Mouse (Mus musculus): Measurements from ENCODE around the gene Ncapd2. TPM values are rescaled to one million over a fixed set of nuclear protein-coding genes. Genes with fewer than 3 reads are reported as not detected.
A peak's percentile ranks its signal among the peaks of the same experiment; 100 is the strongest.

Gene Ncapd2
- polyA plus RNA-seq, 2 experiments = 66.8 to 148 TPM

DNA sequence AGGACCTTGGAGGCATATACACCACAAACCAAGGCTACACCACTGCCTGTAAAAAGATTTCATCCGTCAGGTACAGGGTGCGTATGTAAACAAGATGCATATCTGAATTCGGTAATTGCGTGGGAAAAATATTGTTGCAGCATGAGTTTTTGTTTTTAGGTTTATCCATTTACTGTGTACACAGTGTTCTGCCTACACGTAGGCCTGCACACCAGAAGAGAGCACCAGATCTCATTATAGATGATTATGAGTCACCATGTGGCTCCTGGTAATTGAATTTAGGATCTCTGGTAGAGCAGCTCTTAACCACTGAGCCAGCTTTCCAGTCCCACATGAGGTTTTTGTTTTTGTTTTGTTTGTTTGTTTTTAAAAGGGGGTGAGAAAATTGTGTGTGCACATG is 5.7 kb upstream of the Ncapd2 start:
- Histone ChIP-seq H3K9ac (replicated peaks) (no peak overlapping the region), H3K4me3 (ENCODE audit: insufficient read depth in 1 of 2, low read depth in 2 of 2, low read length in 2 of 2) (no peak overlapping the region), H3K27ac (no peak overlapping the region), H3K27me3 (ENCODE audit: control insufficient read depth, insufficient read depth, low read length) (no peaks in the 10 kb centered on the region), H3K9me3 (ENCODE audit: control insufficient read depth, low read length) (no peaks in the 10 kb centered on the region), H3K36me3 (replicated peaks; ENCODE audit: control insufficient read depth, insufficient read depth, low read depth) (peaks cover 17% of the 10 kb centered on the region), H3K4me1 (replicated peaks; ENCODE audit: control insufficient read depth in 2 of 2, insufficient read depth in 2 of 2, low read length in 1 of 2) (peaks cover 7 to 8% of the 10 kb centered on the region in 2 experiments), H3K4me2 (ENCODE audit: low read depth) (no peak overlapping the region)
- 78% methylated on average over 5 of the region's 5 CpGs for WGBS (ENCODE audit: insufficient replicate concordance)
- ATAC-seq (ENCODE audit: insufficient read depth) = no peak
- no peak for DNase-seq (ENCODE audit: low read depth in 3 of 3, low spot score in 3 of 3)
- TF ChIP-seq EP300 (IDR thresholded peaks at IDR 0.05; ENCODE audit: low read depth) (no peak), CTCF (IDR thresholded peaks at IDR 0.05; ENCODE audit: low read depth) (no peak)

DNA sequence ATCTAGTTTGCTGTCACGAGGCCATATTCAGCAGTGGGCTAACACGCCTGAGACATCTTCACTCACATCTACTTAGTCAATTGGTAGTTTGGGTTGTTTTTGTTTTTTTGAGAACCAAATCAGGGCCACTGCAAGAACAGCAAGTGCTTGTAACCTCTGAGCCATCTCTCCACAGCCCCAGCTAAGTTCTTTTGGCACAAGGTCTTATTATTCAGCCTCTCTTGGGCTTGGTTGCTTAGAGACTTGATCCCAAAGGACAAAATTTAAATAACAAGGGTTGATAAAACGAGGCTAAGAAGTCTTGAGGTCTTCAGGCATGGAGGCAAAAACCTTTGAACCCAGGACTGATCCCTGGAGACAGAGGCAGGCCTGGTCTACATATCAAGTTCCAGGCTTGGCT is 4.8 kb upstream of the Ncapd2 start:
- H3K36me3 ChIP-seq (replicated peaks; ENCODE audit: control insufficient read depth, insufficient read depth, low read depth) = peaks cover 17% of the 10 kb centered on the region
- H3K4me3 ChIP-seq (ENCODE audit: insufficient read depth in 1 of 2, low read depth in 2 of 2, low read length in 2 of 2) = no peak overlapping the region
- 67% methylated on average over 3 of the region's 3 CpGs for WGBS (ENCODE audit: insufficient replicate concordance)
- H3K27ac ChIP-seq = no peak overlapping the region
- no peak overlapping the region for H3K4me2 ChIP-seq (ENCODE audit: low read depth)
- DNase-seq (ENCODE audit: low read depth in 3 of 3, low spot score in 3 of 3) = no peak
- H3K9me3 ChIP-seq (ENCODE audit: control insufficient read depth, low read length) = no peaks in the 10 kb centered on the region
- peaks cover 7 to 8% of the 10 kb centered on the region in 2 experiments for H3K4me1 ChIP-seq (replicated peaks; ENCODE audit: control insufficient read depth in 2 of 2, insufficient read depth in 2 of 2, low read length in 1 of 2)
- H3K9ac ChIP-seq (replicated peaks) = no peak overlapping the region
- no peak for ATAC-seq (ENCODE audit: insufficient read depth)
- TF ChIP-seq CTCF (IDR thresholded peaks at IDR 0.05; ENCODE audit: low read depth) = no peak
- TF ChIP-seq EP300 (IDR thresholded peaks at IDR 0.05; ENCODE audit: low read depth) = no peak
- H3K27me3 ChIP-seq (ENCODE audit: control insufficient read depth, insufficient read depth, low read length) = no peaks in the 10 kb centered on the region

DNA sequence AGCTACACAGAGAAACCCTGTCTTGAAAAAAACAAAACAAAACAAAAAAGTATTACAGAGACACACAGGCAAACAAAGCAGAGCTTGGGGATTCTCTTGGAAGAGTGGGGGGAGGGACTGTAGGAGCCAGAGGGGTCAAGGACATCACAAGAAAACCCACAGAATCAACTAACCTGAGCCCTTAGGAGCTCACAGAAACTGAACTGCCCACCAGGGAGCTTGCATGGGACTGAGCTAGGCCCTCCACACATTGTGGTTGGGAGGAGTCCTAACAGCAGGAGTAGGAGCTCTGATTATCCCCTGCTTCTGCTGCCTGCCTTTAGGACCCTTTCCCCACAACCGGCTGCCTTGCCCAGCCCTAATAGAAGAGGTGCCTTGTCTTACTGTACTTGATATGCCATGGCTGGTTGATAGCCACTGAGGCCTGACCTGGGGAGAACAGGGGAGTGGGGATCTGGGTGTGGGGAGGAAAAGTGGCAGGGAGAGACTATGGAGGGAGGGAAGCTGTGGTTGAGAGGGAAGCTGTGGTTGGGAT is 4.1 kb upstream of the Ncapd2 start:
- TF ChIP-seq CTCF (IDR thresholded peaks at IDR 0.05; ENCODE audit: low read depth) (no peak), EP300 (IDR thresholded peaks at IDR 0.05; ENCODE audit: low read depth) (no peak)
- Histone ChIP-seq H3K36me3 (replicated peaks; ENCODE audit: control insufficient read depth, insufficient read depth, low read depth) (peaks cover 17% of the 10 kb centered on the region), H3K9ac (replicated peaks) (no peak overlapping the region), H3K27me3 (ENCODE audit: control insufficient read depth, insufficient read depth, low read length) (no peaks in the 10 kb centered on the region), H3K9me3 (ENCODE audit: control insufficient read depth, low read length) (no peaks in the 10 kb centered on the region), H3K4me3 (ENCODE audit: insufficient read depth in 1 of 2, low read depth in 2 of 2, low read length in 2 of 2) (no peak overlapping the region), H3K4me2 (ENCODE audit: low read depth) (no peak overlapping the region), H3K27ac (no peak overlapping the region), H3K4me1 (replicated peaks; ENCODE audit: control insufficient read depth in 2 of 2, insufficient read depth in 2 of 2, low read length in 1 of 2) (peaks cover 7 to 8% of the 10 kb centered on the region in 2 experiments)
- ATAC-seq (ENCODE audit: insufficient read depth) (no peak), DNase-seq (ENCODE audit: low read depth in 3 of 3, low spot score in 3 of 3) (no peak)
- WGBS (ENCODE audit: insufficient replicate concordance) = 52% methylated on average over 1 of the region's 1 CpGs

DNA sequence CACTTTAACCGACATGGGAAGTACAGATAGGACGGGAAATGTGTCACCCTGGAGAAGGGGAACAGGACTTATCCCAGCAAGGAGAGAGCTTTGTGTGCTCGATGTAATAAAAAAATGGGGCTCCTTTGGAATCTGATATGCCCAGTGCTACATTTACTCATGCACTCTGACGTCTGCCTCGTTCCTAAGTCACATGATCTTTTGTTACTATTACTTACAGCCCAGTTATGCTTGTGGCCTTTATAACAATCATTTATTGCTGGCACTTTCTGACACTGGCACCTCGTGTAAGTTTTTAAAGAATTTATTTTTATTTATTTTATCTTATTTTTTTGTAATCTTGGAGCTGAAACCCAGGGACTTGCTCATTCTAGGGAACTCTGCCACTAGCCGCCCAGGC is 1.9 kb upstream of the Ncapd2 start:
- H3K9me3 ChIP-seq (ENCODE audit: control insufficient read depth, low read length) = no peaks in the 10 kb centered on the region
- WGBS (ENCODE audit: insufficient replicate concordance) = 25% methylated on average over 7 of the region's 7 CpGs
- peak overlapping the region; percentile 98 for H3K4me2 ChIP-seq (ENCODE audit: low read depth)
- H3K27ac ChIP-seq = peak overlapping the region; percentile 98
- H3K36me3 ChIP-seq (replicated peaks; ENCODE audit: control insufficient read depth, insufficient read depth, low read depth) = peaks cover 34% of the 10 kb centered on the region
- no peaks in the 10 kb centered on the region for H3K27me3 ChIP-seq (ENCODE audit: control insufficient read depth, insufficient read depth, low read length)
- H3K9ac ChIP-seq (replicated peaks) = peak overlapping the region; percentile 96
- no peak for DNase-seq (ENCODE audit: low read depth in 3 of 3, low spot score in 3 of 3)
- peaks cover 8 to 9% of the 10 kb centered on the region in 2 experiments for H3K4me1 ChIP-seq (replicated peaks; ENCODE audit: control insufficient read depth in 2 of 2, insufficient read depth in 2 of 2, low read length in 1 of 2)
- peak overlapping the region; percentile 84 to 91 for H3K4me3 ChIP-seq (ENCODE audit: insufficient read depth in 1 of 2, low read depth in 2 of 2, low read length in 2 of 2)
- TF ChIP-seq CTCF (IDR thresholded peaks at IDR 0.05; ENCODE audit: low read depth) (no peak), EP300 (IDR thresholded peaks at IDR 0.05; ENCODE audit: low read depth) (no peak)
- no peak for ATAC-seq (ENCODE audit: insufficient read depth)

GRCm38 (mm10) chr6:125192841-125193240 is 1.3 kb upstream of the Ncapd2 start:
- H3K9me3 ChIP-seq (ENCODE audit: control insufficient read depth, low read length) = no peaks in the 10 kb centered on the region
- 7% methylated on average over 5 of the region's 5 CpGs for WGBS (ENCODE audit: insufficient replicate concordance)
- DNase-seq (ENCODE audit: low read depth in 3 of 3, low spot score in 3 of 3) = no peak

More at GRCm38 (mm10) chr6:125192841-125193240, 1.3 kb upstream of the Ncapd2 start:
- peak overlapping the region; percentile 96 for H3K9ac ChIP-seq (replicated peaks)
- H3K4me2 ChIP-seq (ENCODE audit: low read depth) = peak overlapping the region; percentile 98
- TF ChIP-seq CTCF (IDR thresholded peaks at IDR 0.05; ENCODE audit: low read depth) (no peak), EP300 (IDR thresholded peaks at IDR 0.05; ENCODE audit: low read depth) (no peak)
- H3K27ac ChIP-seq = peak overlapping the region; percentile 98
- H3K4me3 ChIP-seq (ENCODE audit: insufficient read depth in 1 of 2, low read depth in 2 of 2, low read length in 2 of 2) = peak overlapping the region; percentile 84 to 91
- peaks cover 8 to 9% of the 10 kb centered on the region in 2 experiments for H3K4me1 ChIP-seq (replicated peaks; ENCODE audit: control insufficient read depth in 2 of 2, insufficient read depth in 2 of 2, low read length in 1 of 2)
- no peaks in the 10 kb centered on the region for H3K27me3 ChIP-seq (ENCODE audit: control insufficient read depth, insufficient read depth, low read length)
- no peak for ATAC-seq (ENCODE audit: insufficient read depth)
- peaks cover 39% of the 10 kb centered on the region for H3K36me3 ChIP-seq (replicated peaks; ENCODE audit: control insufficient read depth, insufficient read depth, low read depth)

Data from liver, embryonic 14.5 days (tissue).